Mouse (Mus musculus) neutrophil, adult 5-6 weeks (primary cell): ENCODE results near the gene Tmem159. TPM values are rescaled to one million over a fixed set of nuclear protein-coding genes. Genes with fewer than 3 reads are reported as not detected.
A peak's percentile ranks its signal among the peaks of the same experiment; 100 is the strongest.

Source experiments
- ATAC-seq: fragments of 151-379, 151-347 bp; 2 replicates; pipeline ENCODE4 v1.8.0; 2017; ENCODE audit warnings: mild to moderate bottlenecking, moderate TSS enrichment; ENCODE audit not compliant: insufficient number of reproducible peaks, poor library complexity, low FRiP score, severe bottlenecking; ENCODE audit errors: extremely low read depth
- total RNA-seq: library from RNA; stranded (forward); fragments of 200-1000 nt; gene quantifications from 2 replicates; pipeline ENCODE4 v1.2.3, GENCODE M21; 2017

The Tmem159 gene
- total RNA-seq, result 1.9 and 2.0 TPM in 2 replicates

- ATAC-seq, result peak; percentile 67
Measured at GRCm38 (mm10) chr7:120102164-120102972, at the start of gene Tmem159. Gene Tmem159, plus strand, starts transcription at chr7:120102353.

GRCm38 (mm10) chr7:120054016-120054415 is 48.1 kb upstream of the Tmem159 start:
- ATAC-seq, result no peak

GRCm38 (mm10) chr7:120055479-120055878 is 46.7 kb upstream of the Tmem159 start:
- ATAC-seq, result no peak

GRCm38 (mm10) chr7:120064045-120064444 is 38.1 kb upstream of the Tmem159 start:
- ATAC-seq, result no peak

- ATAC-seq, result no peak
Measured at GRCm38 (mm10) chr7:120068114-120068513, 34.0 kb upstream of the Tmem159 start.

GRCm38 (mm10) chr7:120069164-120069563 is 33.0 kb upstream of the Tmem159 start:
- ATAC-seq, result no peak

GRCm38 (mm10) chr7:120080177-120080576 is 22.0 kb upstream of the Tmem159 start:
- no peak for ATAC-seq

- ATAC-seq, result no peak
Measured at GRCm38 (mm10) chr7:120093033-120093432, 9.1 kb upstream of the Tmem159 start.

- ATAC-seq, result no peak
Measured at GRCm38 (mm10) chr7:120094216-120094615, 7.9 kb upstream of the Tmem159 start.

- ATAC-seq, result no peak
Measured at GRCm38 (mm10) chr7:120095180-120095579, 7.0 kb upstream of the Tmem159 start, which contains the start of gene Dnah3. Gene Dnah3, minus strand, starts transcription at chr7:120095280.

GRCm38 (mm10) chr7:120097845-120098244 is 4.3 kb upstream of the Tmem159 start:
- no peak for ATAC-seq

- ATAC-seq, result peak; percentile 33; the same call in 1 of the 2 replicates
Measured at GRCm38 (mm10) chr7:120098403-120098802, 3.8 kb upstream of the Tmem159 start.

- no peak for ATAC-seq
Measured at GRCm38 (mm10) chr7:120103019-120103567, 940 bp downstream of the Tmem159 start.

GRCm38 (mm10) chr7:120104975-120105374 is 2.8 kb downstream of the Tmem159 start:
- no peak for ATAC-seq

- no peak for ATAC-seq
Measured at GRCm38 (mm10) chr7:120106356-120106755, 4.2 kb downstream of the Tmem159 start.

GRCm38 (mm10) chr7:120109676-120110075 is 7.5 kb downstream of the Tmem159 start:
- no peak for ATAC-seq

GRCm38 (mm10) chr7:120116976-120117375 is 14.8 kb downstream of the Tmem159 start:
- no peak for ATAC-seq

GRCm38 (mm10) chr7:120117529-120117928 is 15.4 kb downstream of the Tmem159 start:
- no peak for ATAC-seq

GRCm38 (mm10) chr7:120123776-120124175 is 21.6 kb downstream of the Tmem159 start:
- ATAC-seq, result no peak

GRCm38 (mm10) chr7:120124844-120125243 is 22.7 kb downstream of the Tmem159 start:
- ATAC-seq, result no peak
